Mouse (Mus musculus) lung, postnatal 4 days (tissue): ENCODE data around the gene Tshb.

Experiments
- DNase-seq, 2 experiments: peaks; one replicate each; pipeline ENCODE4 v3.0.0; 2021

Tshb gene

GRCm38 (mm10) chr3:102736436-102736835 lies 46.1 kb downstream of the Tshb start:
- DNase-seq, result no peak

GRCm38 (mm10) chr3:102735638-102736037 lies 46.9 kb downstream of the Tshb start:
- DNase-seq, result no peak

GRCm38 (mm10) chr3:102735031-102735558 lies 47.4 kb downstream of the Tshb start:
- DNase-seq, result peak; percentile 68 to 72

- DNase-seq, result peak; percentile 78 to 80
Measured at GRCm38 (mm10) chr3:102734313-102735030, 48.0 kb downstream of the Tshb start, which contains the start of gene Tspan2. TSS of gene Tspan2 (plus strand) at chr3:102734529.

- no peak for DNase-seq
Measured at GRCm38 (mm10) chr3:102733936-102734312, 48.6 kb downstream of the Tshb start.

- DNase-seq, result no peak
Measured at GRCm38 (mm10) chr3:102733050-102733449, 49.5 kb downstream of the Tshb start.

- no peak for DNase-seq
Measured at GRCm38 (mm10) chr3:102732619-102733018, 49.9 kb downstream of the Tshb start.

- DNase-seq, result no peak
Measured at GRCm38 (mm10) chr3:102731112-102731511, 51.4 kb downstream of the Tshb start.

- no peak for DNase-seq
Measured at GRCm38 (mm10) chr3:102729416-102729815, 53.1 kb downstream of the Tshb start.
